In the genomic region with DNA sequence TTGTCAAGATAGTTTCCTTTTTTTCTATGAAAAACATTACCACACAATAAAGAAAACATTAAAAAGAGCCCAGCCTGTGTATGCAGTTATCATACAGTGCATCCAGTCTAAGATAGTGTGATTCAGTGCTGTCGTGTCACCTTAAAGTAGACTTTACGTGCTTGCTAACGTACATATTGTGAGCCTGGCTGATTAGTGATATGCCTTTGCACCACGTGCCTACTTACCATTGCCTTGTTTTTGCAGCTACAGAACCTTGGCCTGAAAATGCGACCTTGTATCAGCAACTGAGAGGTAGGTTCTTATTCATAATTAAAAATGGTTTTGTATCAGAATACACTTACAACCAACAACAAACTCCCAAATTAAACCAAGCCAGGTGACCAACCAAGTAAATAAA, we compare ENCODE assay signal across 14 mouse cellular contexts.
"Had no signal": no experiment of that assay in that cellular context is flagged by ENCODE, and none has a peak within 500 bp of the region (broad histone marks: within the 10 kb centered on the region; RNA-seq: fewer than 3 reads in every experiment).

No protein-coding gene starts in this region.

- H3K27ac ChIP-seq: kidney, postnatal 0 days; layer of hippocampus, adult 2 months; limb, embryonic 10.5 days; midbrain, embryonic 15.5 days; neural tube, embryonic 12.5 days had no signal

- H3K27me3 ChIP-seq: midbrain, embryonic 15.5 days; neural tube, embryonic 12.5 days had no signal

- H3K36me3 ChIP-seq: limb, embryonic 10.5 days; midbrain, embryonic 15.5 days; neural tube, embryonic 12.5 days had no signal

- H3K4me2 ChIP-seq: midbrain, embryonic 11.5 days; midbrain, embryonic 15.5 days; neural tube, embryonic 12.5 days had no signal

- DNase-seq: kidney, adult 8-10 months; kidney, postnatal 36 days; lung, adult 2 months; lung, postnatal 36 days; thymus, postnatal 36 days had no signal

- H3K4me3 ChIP-seq: layer of hippocampus, adult 2 months; limb, embryonic 10.5 days; midbrain, embryonic 15.5 days; neural tube, embryonic 12.5 days had no signal

- H3K4me1 ChIP-seq: midbrain, embryonic 15.5 days had no signal

- H3K9ac ChIP-seq: midbrain, embryonic 15.5 days; neural tube, embryonic 12.5 days had no signal

- ATAC-seq: inflammation-experienced regulatory T-cells, adult 6 months; intestine, postnatal 0 days; lung, postnatal 0 days; midbrain, embryonic 15.5 days had no signal

- H3K9me3 ChIP-seq: limb, embryonic 10.5 days; midbrain, embryonic 15.5 days; neural tube, embryonic 12.5 days had no signal
